Mouse (Mus musculus) liver, adult 2 months (tissue): Measurements from ENCODE around the gene Prodh2. TPM values are rescaled to one million over a fixed set of nuclear protein-coding genes. Genes with fewer than 3 reads are reported as not detected.

ENCODE experiments used
- DNase-seq: peaks from one replicate; pipeline ENCODE4 v3.0.0-alpha.2; 2011; ENCODE audit warnings: low read depth, low spot score; ENCODE audit errors: extremely low read depth
- H3K27ac ChIP-seq: fragments of 200-500 bp; replicated peaks from 2 replicates; pipeline ENCODE4 v1.5.1; 2012; ENCODE audit warnings: low read depth, mild to moderate bottlenecking, control low read depth, inconsistent platforms, low read length; ENCODE audit not compliant: insufficient read depth
- H3K27me3 ChIP-seq: fragments of 200-500 bp; 2 replicates; pipeline ENCODE4 v1.6.1; 2012; ENCODE audit warnings: mild to moderate bottlenecking, moderate library complexity, low read length, inconsistent platforms; ENCODE audit not compliant: control insufficient read depth, insufficient read depth
- H3K36me3 ChIP-seq: fragments of 200-500 bp; 2 replicates; pipeline ENCODE4 v1.6.1; 2012; ENCODE audit warnings: low read length, inconsistent platforms; ENCODE audit not compliant: control insufficient read depth, insufficient read depth
- H3K4me1 ChIP-seq: fragments of 200-500 bp; 2 replicates; pipeline ENCODE4 v1.6.1; 2011; ENCODE audit warnings: low read length; ENCODE audit not compliant: control insufficient read depth, insufficient read depth
- H3K4me3 ChIP-seq: fragments of 200-500 bp; 2 replicates; pipeline ENCODE4 v1.5.1; 2011; ENCODE audit warnings: low read depth, mild to moderate bottlenecking, control low read depth, low read length, moderate library complexity; ENCODE audit not compliant: insufficient read depth
- H3K79me2 ChIP-seq: fragments of 200-500 bp; 2 replicates; pipeline ENCODE4 v1.6.1; 2012; ENCODE audit warnings: inconsistent platforms, mild to moderate bottlenecking, low read length, moderate library complexity; ENCODE audit not compliant: control insufficient read depth, insufficient read depth
- H3K9ac ChIP-seq: fragments of 200-500 bp; 2 replicates; pipeline ENCODE4 v1.6.1; 2012; ENCODE audit warnings: low read depth, mild to moderate bottlenecking, control low read depth, inconsistent platforms, low read length
- CTCF ChIP-seq: fragments of 200-500 bp; IDR thresholded peaks from 2 replicates; pipeline ENCODE4 v1.5.1; 2011; ENCODE audit warnings: low read depth, low read length, control low read depth
- POLR2A ChIP-seq: fragments of 200-500 bp; IDR thresholded peaks from 2 replicates; pipeline ENCODE4 v1.6.1; 2011; ENCODE audit warnings: low read length, control low read depth; ENCODE audit not compliant: insufficient read depth; ENCODE audit errors: extremely low read depth
- WGBS: fragments of 180-500 bp; shearing (Covaris S2); methylation state at CpG from one replicate; pipeline ENCODE4 v1.1.7; 2018; 5-methylcytosine and 5-hydroxymethylcytosine counted together
- polyA plus RNA-seq: library from polyadenylated mRNA; depleted of rRNA; stranded (reverse); fragments of >200 nt; gene quantifications from 2 replicates; pipeline ENCODE4 v1.2.3, GENCODE M21; 2012
- total RNA-seq: library from RNA; depleted of rRNA; stranded (reverse); fragments of >200 nt; gene quantifications from 2 replicates; pipeline ENCODE4 v1.2.3, GENCODE M21; 2014

The Prodh2 gene
- total and polyA plus RNA-seq, 2 experiments = 220 to 432 TPM

- DNase-seq = no peak
- H3K4me3 ChIP-seq = peak overlapping the region; percentile 66; the same call in 1 of the 2 replicates
- TF ChIP-seq POLR2A = no peak
- TF ChIP-seq CTCF = no peak
- WGBS = 24% methylated on average over 26 of the region's 26 CpGs
- H3K9ac ChIP-seq = peak overlapping the region; percentile 59; the same call in 1 of the 2 replicates
- H3K27ac ChIP-seq = no peak overlapping the region
- no peaks in the 10 kb centered on the region for H3K79me2 ChIP-seq
- H3K4me1 ChIP-seq = no peaks in the 10 kb centered on the region
- no peaks in the 10 kb centered on the region for H3K36me3 ChIP-seq
- H3K27me3 ChIP-seq = no peaks in the 10 kb centered on the region
Observed at GRCm38 (mm10) chr7:30533941-30534632, 40.7 kb downstream of the Prodh2 start.

- Histone ChIP-seq H3K27me3 (no peaks in the 10 kb centered on the region), H3K9ac (peak within 1 kb of the TSS; percentile 59), H3K27ac (no peak within 1 kb of the TSS), H3K4me3 (peak within 1 kb of the TSS; percentile 66), H3K4me1 (no peaks in the 10 kb centered on the region), H3K36me3 (no peaks in the 10 kb centered on the region), H3K79me2 (no peaks in the 10 kb centered on the region)
- 1% methylated on average over 79 of the region's 84 CpGs for WGBS
- TF ChIP-seq CTCF (no peak), POLR2A (no peak)
- peak; percentile 72 for DNase-seq
Observed at GRCm38 (mm10) chr7:30534633-30535577, 41.5 kb downstream of the Prodh2 start, which contains the start of gene Arhgap33. Gene Arhgap33, minus strand, starts transcription at chr7:30535060.

GRCm38 (mm10) chr7:30540572-30540971, 47.1 kb downstream of the Prodh2 start:
- DNase-seq = no peak
- Histone ChIP-seq H3K79me2 (no peaks in the 10 kb centered on the region), H3K4me3 (no peak overlapping the region), H3K36me3 (no peaks in the 10 kb centered on the region), H3K4me1 (no peaks in the 10 kb centered on the region), H3K27me3 (no peaks in the 10 kb centered on the region), H3K9ac (no peak overlapping the region), H3K27ac (no peak overlapping the region)
- WGBS = 95% methylated on average over 7 of the region's 7 CpGs
- TF ChIP-seq CTCF = no peak
- no peak for TF ChIP-seq POLR2A

GRCm38 (mm10) chr7:30544327-30544726, 50.9 kb downstream of the Prodh2 start:
- Histone ChIP-seq H3K4me1 (no peaks in the 10 kb centered on the region), H3K79me2 (no peaks in the 10 kb centered on the region), H3K36me3 (0 out of 2 replicates have a peak, but pooled peaks cover 2% of the 10 kb centered on the region), H3K27me3 (no peaks in the 10 kb centered on the region), H3K9ac (no peak overlapping the region), H3K4me3 (no peak overlapping the region), H3K27ac (no peak overlapping the region)
- TF ChIP-seq POLR2A (no peak), CTCF (no peak)
- no peak for DNase-seq
- WGBS = 88% methylated on average over 2 of the region's 2 CpGs

- WGBS = 84% methylated on average over 2 of the region's 2 CpGs
- no peaks in the 10 kb centered on the region for H3K27me3 ChIP-seq
- DNase-seq = no peak
- H3K4me3 ChIP-seq = no peak overlapping the region
- TF ChIP-seq CTCF = no peak
- TF ChIP-seq POLR2A = no peak
- H3K36me3 ChIP-seq = 0 out of 2 replicates have a peak, but pooled peaks cover 2% of the 10 kb centered on the region
- no peaks in the 10 kb centered on the region for H3K79me2 ChIP-seq
- H3K9ac ChIP-seq = no peak overlapping the region
- H3K27ac ChIP-seq = no peak overlapping the region
- H3K4me1 ChIP-seq = peaks cover 4% of the 10 kb centered on the region; the same call in 1 of the 2 replicates
Observed at GRCm38 (mm10) chr7:30549880-30550279, 56.5 kb downstream of the Prodh2 start.
